Mouse (Mus musculus): Measurements from ENCODE around the gene Man1c1. TPM values are rescaled to one million over a fixed set of nuclear protein-coding genes. Genes with fewer than 3 reads are reported as not detected.
A peak's percentile ranks its signal among the peaks of the same experiment; 100 is the strongest.

Gene Man1c1
- polyA plus RNA-seq, 1 experiment from 2014 or later = 3.7 TPM

GRCm38 (mm10) chr4:134589786-134590185 lies 114.3 kb downstream of the Man1c1 start:
- Histone ChIP-seq H3K36me3 (ENCODE audit: insufficient read depth, low read length) (no peaks in the 10 kb centered on the region), H3K4me2 (replicated peaks; ENCODE audit: low read depth, low read length) (no peak overlapping the region), H3K9ac (replicated peaks; ENCODE audit: low read length) (no peak overlapping the region), H3K27ac (ENCODE audit: low read length) (no peak overlapping the region), H3K27me3 (ENCODE audit: insufficient read depth, low read length) (no peaks in the 10 kb centered on the region), H3K4me1 (ENCODE audit: insufficient read depth, low read length) (peaks cover 13% of the 10 kb centered on the region), H3K9me3 (ENCODE audit: low read length) (no peaks in the 10 kb centered on the region), H3K4me3 (ENCODE audit: low read length) (no peak overlapping the region)
- ATAC-seq (ENCODE audit: low FRiP score, low TSS enrichment) = no peak
- 71% methylated on average over 9 of the region's 9 CpGs for WGBS

- H3K36me3 ChIP-seq (ENCODE audit: insufficient read depth, low read length) = no peaks in the 10 kb centered on the region
- no peak overlapping the region for H3K27ac ChIP-seq (ENCODE audit: low read length)
- no peak for ATAC-seq (ENCODE audit: low FRiP score, low TSS enrichment)
- H3K27me3 ChIP-seq (ENCODE audit: insufficient read depth, low read length) = no peaks in the 10 kb centered on the region
- no peaks in the 10 kb centered on the region for H3K9me3 ChIP-seq (ENCODE audit: low read length)
- no peak overlapping the region for H3K9ac ChIP-seq (replicated peaks; ENCODE audit: low read length)
- 89% methylated on average over 5 of the region's 5 CpGs for WGBS
- no peak overlapping the region for H3K4me2 ChIP-seq (replicated peaks; ENCODE audit: low read depth, low read length)
- H3K4me1 ChIP-seq (ENCODE audit: insufficient read depth, low read length) = peaks cover 13% of the 10 kb centered on the region
- no peak overlapping the region for H3K4me3 ChIP-seq (ENCODE audit: low read length)
These were observed 115.1 kb downstream of the Man1c1 start for GRCm38 (mm10) chr4:134588951-134589350.

GRCm38 (mm10) chr4:134588287-134588686 lies 115.8 kb downstream of the Man1c1 start:
- no peak overlapping the region for H3K27ac ChIP-seq (ENCODE audit: low read length)
- H3K4me3 ChIP-seq (ENCODE audit: low read length) = no peak overlapping the region
- no peaks in the 10 kb centered on the region for H3K36me3 ChIP-seq (ENCODE audit: insufficient read depth, low read length)
- no peak for ATAC-seq (ENCODE audit: low FRiP score, low TSS enrichment)
- H3K27me3 ChIP-seq (ENCODE audit: insufficient read depth, low read length) = no peaks in the 10 kb centered on the region
- no peak overlapping the region for H3K4me2 ChIP-seq (replicated peaks; ENCODE audit: low read depth, low read length)
- H3K9me3 ChIP-seq (ENCODE audit: low read length) = no peaks in the 10 kb centered on the region
- 75% methylated on average over 9 of the region's 9 CpGs for WGBS
- H3K4me1 ChIP-seq (ENCODE audit: insufficient read depth, low read length) = peaks cover 13% of the 10 kb centered on the region
- no peak overlapping the region for H3K9ac ChIP-seq (replicated peaks; ENCODE audit: low read length)

- H3K4me1 ChIP-seq (ENCODE audit: insufficient read depth, low read length) = peaks cover 13% of the 10 kb centered on the region
These were observed 116.4 kb downstream of the Man1c1 start for GRCm38 (mm10) chr4:134587636-134588197.

GRCm38 (mm10) chr4:134586631-134587030 lies 117.5 kb downstream of the Man1c1 start:
- Histone ChIP-seq H3K4me3 (ENCODE audit: low read length) (no peak overlapping the region), H3K27ac (ENCODE audit: low read length) (no peak overlapping the region), H3K9ac (replicated peaks; ENCODE audit: low read length) (no peak overlapping the region), H3K9me3 (ENCODE audit: low read length) (no peaks in the 10 kb centered on the region), H3K4me1 (ENCODE audit: insufficient read depth, low read length) (peaks cover 7% of the 10 kb centered on the region), H3K36me3 (ENCODE audit: insufficient read depth, low read length) (no peaks in the 10 kb centered on the region), H3K4me2 (replicated peaks; ENCODE audit: low read depth, low read length) (no peak overlapping the region), H3K27me3 (ENCODE audit: insufficient read depth, low read length) (no peaks in the 10 kb centered on the region)
- ATAC-seq (ENCODE audit: low FRiP score, low TSS enrichment) = no peak
- 96% methylated on average over 1 of the region's 1 CpGs for WGBS

More at GRCm38 (mm10) chr4:134587636-134588197, 116.4 kb downstream of the Man1c1 start:
- Histone ChIP-seq H3K4me3 (ENCODE audit: low read length) (no peak overlapping the region), H3K9ac (replicated peaks; ENCODE audit: low read length) (no peak overlapping the region), H3K36me3 (ENCODE audit: insufficient read depth, low read length) (no peaks in the 10 kb centered on the region), H3K27ac (ENCODE audit: low read length) (no peak overlapping the region), H3K27me3 (ENCODE audit: insufficient read depth, low read length) (no peaks in the 10 kb centered on the region), H3K4me2 (replicated peaks; ENCODE audit: low read depth, low read length) (no peak overlapping the region), H3K9me3 (ENCODE audit: low read length) (no peaks in the 10 kb centered on the region)
- no peak for ATAC-seq (ENCODE audit: low FRiP score, low TSS enrichment)
- WGBS = 54% methylated on average over 11 of the region's 11 CpGs

- Histone ChIP-seq H3K4me2 (replicated peaks; ENCODE audit: low read depth, low read length) (no peak overlapping the region), H3K27me3 (ENCODE audit: insufficient read depth, low read length) (no peaks in the 10 kb centered on the region), H3K9ac (replicated peaks; ENCODE audit: low read length) (no peak overlapping the region), H3K36me3 (ENCODE audit: insufficient read depth, low read length) (no peaks in the 10 kb centered on the region), H3K4me3 (ENCODE audit: low read length) (no peak overlapping the region), H3K9me3 (ENCODE audit: low read length) (no peaks in the 10 kb centered on the region), H3K4me1 (ENCODE audit: insufficient read depth, low read length) (peaks cover 2% of the 10 kb centered on the region), H3K27ac (ENCODE audit: low read length) (no peak overlapping the region)
- no peak for ATAC-seq (ENCODE audit: low FRiP score, low TSS enrichment)
- WGBS = 91% methylated on average over 7 of the region's 7 CpGs
These were observed 118.0 kb downstream of the Man1c1 start for GRCm38 (mm10) chr4:134586126-134586525.

- Histone ChIP-seq H3K9me3 (ENCODE audit: low read length) (no peaks in the 10 kb centered on the region), H3K27me3 (ENCODE audit: insufficient read depth, low read length) (no peaks in the 10 kb centered on the region), H3K9ac (replicated peaks; ENCODE audit: low read length) (no peak overlapping the region), H3K4me2 (replicated peaks; ENCODE audit: low read depth, low read length) (no peak overlapping the region), H3K36me3 (ENCODE audit: insufficient read depth, low read length) (no peaks in the 10 kb centered on the region), H3K27ac (ENCODE audit: low read length) (no peak overlapping the region), H3K4me1 (ENCODE audit: insufficient read depth, low read length) (peaks cover 15% of the 10 kb centered on the region), H3K4me3 (ENCODE audit: low read length) (no peak overlapping the region)
- ATAC-seq (ENCODE audit: low FRiP score, low TSS enrichment) = no peak
- WGBS = 57% methylated on average over 3 of the region's 3 CpGs
These were observed 120.6 kb downstream of the Man1c1 start for GRCm38 (mm10) chr4:134583513-134583912.

- peaks cover 15% of the 10 kb centered on the region for H3K4me1 ChIP-seq (ENCODE audit: insufficient read depth, low read length)
- WGBS = 56% methylated on average over 8 of the region's 8 CpGs
- ATAC-seq (ENCODE audit: low FRiP score, low TSS enrichment) = no peak
These were observed 122.7 kb downstream of the Man1c1 start for GRCm38 (mm10) chr4:134581365-134581764.

GRCm38 (mm10) chr4:134580351-134581148 lies 123.5 kb downstream of the Man1c1 start:
- no peaks in the 10 kb centered on the region for H3K27me3 ChIP-seq (ENCODE audit: insufficient read depth, low read length)
- 82% methylated on average over 15 of the region's 15 CpGs for WGBS
- H3K4me1 ChIP-seq (ENCODE audit: insufficient read depth, low read length) = peaks cover 15% of the 10 kb centered on the region
- ATAC-seq (ENCODE audit: low FRiP score, low TSS enrichment) = no peak
- H3K27ac ChIP-seq (ENCODE audit: low read length) = no peak overlapping the region
- no peak overlapping the region for H3K4me2 ChIP-seq (replicated peaks; ENCODE audit: low read depth, low read length)
- no peaks in the 10 kb centered on the region for H3K36me3 ChIP-seq (ENCODE audit: insufficient read depth, low read length)
- H3K9ac ChIP-seq (replicated peaks; ENCODE audit: low read length) = no peak overlapping the region
- H3K9me3 ChIP-seq (ENCODE audit: low read length) = no peaks in the 10 kb centered on the region
- H3K4me3 ChIP-seq (ENCODE audit: low read length) = no peak overlapping the region

More at GRCm38 (mm10) chr4:134581365-134581764, 122.7 kb downstream of the Man1c1 start:
- H3K36me3 ChIP-seq (ENCODE audit: insufficient read depth, low read length) = no peaks in the 10 kb centered on the region
- no peak overlapping the region for H3K4me2 ChIP-seq (replicated peaks; ENCODE audit: low read depth, low read length)
- no peaks in the 10 kb centered on the region for H3K9me3 ChIP-seq (ENCODE audit: low read length)
- H3K4me3 ChIP-seq (ENCODE audit: low read length) = no peak overlapping the region
- H3K27ac ChIP-seq (ENCODE audit: low read length) = no peak overlapping the region
- H3K27me3 ChIP-seq (ENCODE audit: insufficient read depth, low read length) = no peaks in the 10 kb centered on the region
- H3K9ac ChIP-seq (replicated peaks; ENCODE audit: low read length) = no peak overlapping the region

GRCm38 (mm10) chr4:134579620-134580019 lies 124.5 kb downstream of the Man1c1 start:
- H3K27ac ChIP-seq (ENCODE audit: low read length) = no peak overlapping the region
- peak; percentile 50; the same call in 1 of the 2 replicates for ATAC-seq (ENCODE audit: low FRiP score, low TSS enrichment)
- no peaks in the 10 kb centered on the region for H3K27me3 ChIP-seq (ENCODE audit: insufficient read depth, low read length)
- H3K4me3 ChIP-seq (ENCODE audit: low read length) = no peak overlapping the region
- peaks cover 15% of the 10 kb centered on the region for H3K4me1 ChIP-seq (ENCODE audit: insufficient read depth, low read length)
- H3K9me3 ChIP-seq (ENCODE audit: low read length) = no peaks in the 10 kb centered on the region
- 18% methylated on average over 5 of the region's 5 CpGs for WGBS
- peak overlapping the region; percentile 10 for H3K4me2 ChIP-seq (replicated peaks; ENCODE audit: low read depth, low read length)
- H3K36me3 ChIP-seq (ENCODE audit: insufficient read depth, low read length) = no peaks in the 10 kb centered on the region
- no peak overlapping the region for H3K9ac ChIP-seq (replicated peaks; ENCODE audit: low read length)

All from kidney, embryonic 16.5 days (tissue).